Mouse (Mus musculus): ENCODE measurements at regions not wholly inside any gene's neighbourhood (a gene's known extent, or its start where the extent isn't known, plus 50 kb on each side); places are given as distances from the start of the nearest gene placed in this dataset.

GRCm38 (mm10) chr1:128675538-128675937 is 83.4 kb upstream of the Cxcr4 start:
- H3K27ac ChIP-seq (ENCODE audit: insufficient read depth, low read length), result no peak overlapping the region
- no peak for TF ChIP-seq CTCF (IDR thresholded peaks at IDR 0.05; ENCODE audit: borderline replicate concordance, insufficient read depth, low read length)
- TF ChIP-seq POLR2A (IDR thresholded peaks at IDR 0.05; ENCODE audit: low read depth, low read length), result no peak
- no peak overlapping the region for H3K4me3 ChIP-seq (ENCODE audit: insufficient read depth, low read length)
- no peaks in the 10 kb centered on the region for H3K4me1 ChIP-seq (ENCODE audit: control insufficient read depth, insufficient read depth, low read length)

GRCm38 (mm10) chr1:128672306-128672705 is 80.2 kb upstream of the Cxcr4 start:
- TF ChIP-seq CTCF (IDR thresholded peaks at IDR 0.05; ENCODE audit: borderline replicate concordance, insufficient read depth, low read length) (no peak), POLR2A (IDR thresholded peaks at IDR 0.05; ENCODE audit: low read depth, low read length) (no peak)
- no peak overlapping the region for H3K4me3 ChIP-seq (ENCODE audit: insufficient read depth, low read length)
- no peaks in the 10 kb centered on the region for H3K4me1 ChIP-seq (ENCODE audit: control insufficient read depth, insufficient read depth, low read length)
- H3K27ac ChIP-seq (ENCODE audit: insufficient read depth, low read length), result no peak overlapping the region

- TF ChIP-seq POLR2A (IDR thresholded peaks at IDR 0.05; ENCODE audit: low read depth, low read length) (no peak), CTCF (IDR thresholded peaks at IDR 0.05; ENCODE audit: borderline replicate concordance, insufficient read depth, low read length) (no peak)
- Histone ChIP-seq H3K4me3 (ENCODE audit: insufficient read depth, low read length) (no peak overlapping the region), H3K27ac (ENCODE audit: insufficient read depth, low read length) (no peak overlapping the region), H3K4me1 (ENCODE audit: control insufficient read depth, insufficient read depth, low read length) (no peaks in the 10 kb centered on the region)
Observed at GRCm38 (mm10) chr1:128671495-128671894, 79.4 kb upstream of the Cxcr4 start.

GRCm38 (mm10) chr1:128671016-128671415 is 78.9 kb upstream of the Cxcr4 start:
- Histone ChIP-seq H3K4me3 (ENCODE audit: insufficient read depth, low read length) (no peak overlapping the region), H3K27ac (ENCODE audit: insufficient read depth, low read length) (no peak overlapping the region), H3K4me1 (ENCODE audit: control insufficient read depth, insufficient read depth, low read length) (no peaks in the 10 kb centered on the region)
- TF ChIP-seq CTCF (IDR thresholded peaks at IDR 0.05; ENCODE audit: borderline replicate concordance, insufficient read depth, low read length) (no peak), POLR2A (IDR thresholded peaks at IDR 0.05; ENCODE audit: low read depth, low read length) (no peak)

- no peak overlapping the region for H3K27ac ChIP-seq (ENCODE audit: insufficient read depth, low read length)
- no peak for TF ChIP-seq POLR2A (IDR thresholded peaks at IDR 0.05; ENCODE audit: low read depth, low read length)
- TF ChIP-seq CTCF (IDR thresholded peaks at IDR 0.05; ENCODE audit: borderline replicate concordance, insufficient read depth, low read length), result no peak
- H3K4me3 ChIP-seq (ENCODE audit: insufficient read depth, low read length), result no peak overlapping the region
- no peaks in the 10 kb centered on the region for H3K4me1 ChIP-seq (ENCODE audit: control insufficient read depth, insufficient read depth, low read length)
Observed at GRCm38 (mm10) chr1:128669241-128669666, 77.2 kb upstream of the Cxcr4 start.

GRCm38 (mm10) chr1:128668718-128669117 is 76.6 kb upstream of the Cxcr4 start:
- TF ChIP-seq POLR2A (IDR thresholded peaks at IDR 0.05; ENCODE audit: low read depth, low read length) (no peak), CTCF (IDR thresholded peaks at IDR 0.05; ENCODE audit: borderline replicate concordance, insufficient read depth, low read length) (no peak)
- H3K27ac ChIP-seq (ENCODE audit: insufficient read depth, low read length), result no peak overlapping the region
- no peak overlapping the region for H3K4me3 ChIP-seq (ENCODE audit: insufficient read depth, low read length)
- no peaks in the 10 kb centered on the region for H3K4me1 ChIP-seq (ENCODE audit: control insufficient read depth, insufficient read depth, low read length)

- Histone ChIP-seq H3K4me3 (ENCODE audit: insufficient read depth, low read length) (no peak overlapping the region), H3K4me1 (ENCODE audit: control insufficient read depth, insufficient read depth, low read length) (no peaks in the 10 kb centered on the region), H3K27ac (ENCODE audit: insufficient read depth, low read length) (no peak overlapping the region)
- TF ChIP-seq POLR2A (IDR thresholded peaks at IDR 0.05; ENCODE audit: low read depth, low read length) (no peak), CTCF (IDR thresholded peaks at IDR 0.05; ENCODE audit: borderline replicate concordance, insufficient read depth, low read length) (no peak)
Observed at GRCm38 (mm10) chr1:128667121-128667762, 75.1 kb upstream of the Cxcr4 start.

- Histone ChIP-seq H3K4me1 (ENCODE audit: control insufficient read depth, insufficient read depth, low read length) (no peaks in the 10 kb centered on the region), H3K4me3 (ENCODE audit: insufficient read depth, low read length) (no peak overlapping the region), H3K27ac (ENCODE audit: insufficient read depth, low read length) (no peak overlapping the region)
- TF ChIP-seq POLR2A (IDR thresholded peaks at IDR 0.05; ENCODE audit: low read depth, low read length), result no peak
- no peak for TF ChIP-seq CTCF (IDR thresholded peaks at IDR 0.05; ENCODE audit: borderline replicate concordance, insufficient read depth, low read length)
Observed at GRCm38 (mm10) chr1:128663207-128663606, 71.1 kb upstream of the Cxcr4 start.

- TF ChIP-seq POLR2A (IDR thresholded peaks at IDR 0.05; ENCODE audit: low read depth, low read length) (no peak), CTCF (IDR thresholded peaks at IDR 0.05; ENCODE audit: borderline replicate concordance, insufficient read depth, low read length) (no peak)
- no peak overlapping the region for H3K4me3 ChIP-seq (ENCODE audit: insufficient read depth, low read length)
- H3K27ac ChIP-seq (ENCODE audit: insufficient read depth, low read length), result no peak overlapping the region
- no peaks in the 10 kb centered on the region for H3K4me1 ChIP-seq (ENCODE audit: control insufficient read depth, insufficient read depth, low read length)
Observed at GRCm38 (mm10) chr1:128659857-128660256, 67.8 kb upstream of the Cxcr4 start.

GRCm38 (mm10) chr1:128658802-128659201 is 66.7 kb upstream of the Cxcr4 start:
- H3K4me1 ChIP-seq (ENCODE audit: control insufficient read depth, insufficient read depth, low read length), result no peaks in the 10 kb centered on the region
- H3K4me3 ChIP-seq (ENCODE audit: insufficient read depth, low read length), result no peak overlapping the region
- no peak for TF ChIP-seq POLR2A (IDR thresholded peaks at IDR 0.05; ENCODE audit: low read depth, low read length)
- TF ChIP-seq CTCF (IDR thresholded peaks at IDR 0.05; ENCODE audit: borderline replicate concordance, insufficient read depth, low read length), result no peak
- H3K27ac ChIP-seq (ENCODE audit: insufficient read depth, low read length), result no peak overlapping the region
